Mouse (Mus musculus) heart, embryonic 14.5 days (tissue): ENCODE data around the gene Ulk4. TPM values are rescaled to one million over a fixed set of nuclear protein-coding genes. Genes with fewer than 3 reads are reported as not detected.

Experiments
- ATAC-seq: fragments of 200-750 bp; cut with Nextera tagmentation; 2 replicates; pipeline ENCODE4 v1.8.0; 2017; ENCODE audit warnings: low read depth, moderate TSS enrichment; ENCODE audit not compliant: insufficient number of reproducible peaks, insufficient read depth, low FRiP score
- H3K27ac ChIP-seq, 2 experiments: fragments of 200-500 bp in 1 of 2; fragments of 300-500 bp in 1 of 2; sonication (generic) in 1 of 2; replicated peaks in 1 of 2; 2 replicates each; pipeline ENCODE4 v1.5.1; 2012 to 2014; ENCODE audit warnings: low read depth in 2 of 2, low read length in 2 of 2, control low read depth in 1 of 2, mild to moderate bottlenecking in 1 of 2, mixed read lengths in 1 of 2; ENCODE audit not compliant: control insufficient read depth in 1 of 2, insufficient read depth in 1 of 2
- H3K27me3 ChIP-seq: fragments of 300-500 bp; sonication (generic); 2 replicates; pipeline ENCODE4 v1.6.1; 2014; ENCODE audit warnings: mild to moderate bottlenecking, low read length, control low read depth; ENCODE audit not compliant: control insufficient read depth, insufficient read depth
- H3K36me3 ChIP-seq: fragments of 300-500 bp; sonication (generic); 2 replicates; pipeline ENCODE4 v1.6.1; 2014; ENCODE audit warnings: mild to moderate bottlenecking, control low read depth, low read length, mixed read lengths; ENCODE audit not compliant: control insufficient read depth, insufficient read depth
- H3K4me1 ChIP-seq, 2 experiments: fragments of 200-500 bp in 1 of 2; fragments of 300-500 bp in 1 of 2; sonication (generic) in 1 of 2; 2 replicates each; pipeline ENCODE4 v1.6.1; 2012 to 2014; ENCODE audit warnings: low read length in 2 of 2, control low read depth in 1 of 2, mixed read lengths in 1 of 2; ENCODE audit not compliant: control insufficient read depth in 2 of 2, insufficient read depth in 2 of 2
- H3K4me2 ChIP-seq: fragments of 300-500 bp; sonication (generic); 2 replicates; pipeline ENCODE4 v1.6.1; 2014; ENCODE audit warnings: mild to moderate bottlenecking, low read length
- H3K4me3 ChIP-seq, 2 experiments: fragments of 200-500 bp in 1 of 2; fragments of 300-500 bp in 1 of 2; sonication (generic) in 1 of 2; 2 replicates each; pipeline ENCODE4 v1.5.1; 2012 to 2014; ENCODE audit warnings: low read length in 2 of 2, mild to moderate bottlenecking in 2 of 2, control low read depth in 1 of 2, low read depth in 1 of 2, moderate library complexity in 1 of 2; ENCODE audit not compliant: control insufficient read depth in 1 of 2, insufficient read depth in 1 of 2
- H3K9ac ChIP-seq: fragments of 300-500 bp; sonication (generic); 2 replicates; pipeline ENCODE4 v1.6.1; 2014; ENCODE audit warnings: mild to moderate bottlenecking, low read length
- H3K9me3 ChIP-seq: fragments of 300-500 bp; sonication (generic); 2 replicates; pipeline ENCODE4 v1.6.1; 2016; ENCODE audit warnings: low read length, control low read depth; ENCODE audit not compliant: control insufficient read depth
- WGBS: fragments of 180-500 bp; shearing (Covaris S2); extraction: QIAGEN DNeasy Blood & Tissue Kit; methylation state at CpG from one replicate; pipeline ENCODE4 v1.1.7; 2014; 5-methylcytosine and 5-hydroxymethylcytosine counted together
- polyA plus RNA-seq: library from polyadenylated mRNA; unstranded; fragments of >200 nt; fragmentation: Nextera tagmentation; extraction: Ambion mirVana; gene quantifications from 2 replicates; pipeline ENCODE4 v1.2.1, GENCODE M21; 2014

Ulk4 gene
- polyA plus RNA-seq, 1 experiment from 2014 or later: 95.4 TPM

DNA sequence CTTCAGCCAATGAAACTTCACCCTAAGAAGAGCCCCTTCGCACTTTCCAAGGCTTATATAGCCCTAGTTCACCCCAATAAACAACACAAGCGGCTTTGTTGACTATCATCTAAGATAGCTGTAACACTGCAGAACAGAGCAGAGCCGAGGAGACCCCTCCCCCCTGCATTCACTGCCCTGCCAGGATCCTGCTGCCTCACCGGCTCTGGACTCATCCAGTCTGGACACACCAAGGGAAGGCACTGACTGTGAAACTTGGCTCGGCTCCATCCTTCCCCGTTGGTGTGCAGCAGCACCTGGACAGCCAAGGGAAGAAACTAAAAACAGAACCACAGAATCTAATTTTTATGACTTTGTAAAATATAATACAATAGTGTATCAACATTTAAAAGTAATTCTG, 91.2 kb downstream of the Ulk4 start:
- H3K4me1 ChIP-seq: 0 out of 4 replicates have a peak, but pooled peaks cover 0 to 2% of the 10 kb centered on the region in 2 experiments
- H3K27me3 ChIP-seq: no peaks in the 10 kb centered on the region
- H3K36me3 ChIP-seq: no peaks in the 10 kb centered on the region
- H3K4me2 ChIP-seq: no peak overlapping the region
- no peak for ATAC-seq
- H3K4me3 ChIP-seq: no peak overlapping the region
- WGBS: 31% methylated on average over 6 of the region's 6 CpGs
- H3K9me3 ChIP-seq: no peaks in the 10 kb centered on the region
- H3K9ac ChIP-seq: no peak overlapping the region
- H3K27ac ChIP-seq: no peak overlapping the region

DNA sequence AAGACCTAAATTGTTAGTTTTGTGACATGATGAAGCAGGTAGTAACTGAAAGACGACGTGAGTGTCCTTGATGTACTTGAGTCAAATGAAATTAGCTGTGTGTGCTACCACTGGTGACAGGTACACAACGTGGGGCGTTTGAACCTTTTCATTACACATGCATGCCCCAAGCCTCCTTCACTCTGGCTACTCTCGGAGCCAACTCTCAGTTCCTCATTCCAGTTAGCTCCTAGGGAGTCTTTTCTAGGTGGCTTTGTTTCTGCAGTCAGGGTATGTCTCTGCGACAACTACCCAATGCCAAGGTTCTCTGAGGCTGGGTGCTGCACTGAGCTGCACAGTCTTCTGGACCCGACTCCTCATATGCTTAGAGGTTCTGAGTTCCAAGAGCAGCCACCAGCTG, 100.6 kb downstream of the Ulk4 start:
- 84% methylated on average over 7 of the region's 7 CpGs for WGBS
- Histone ChIP-seq H3K36me3 (no peaks in the 10 kb centered on the region), H3K9me3 (peaks cover 8% of the 10 kb centered on the region; the same call in 1 of the 2 replicates), H3K4me3 (no peak overlapping the region), H3K27me3 (no peaks in the 10 kb centered on the region), H3K4me1 (no peaks in the 10 kb centered on the region), H3K9ac (no peak overlapping the region), H3K27ac (no peak overlapping the region), H3K4me2 (no peak overlapping the region)
- no peak for ATAC-seq

DNA sequence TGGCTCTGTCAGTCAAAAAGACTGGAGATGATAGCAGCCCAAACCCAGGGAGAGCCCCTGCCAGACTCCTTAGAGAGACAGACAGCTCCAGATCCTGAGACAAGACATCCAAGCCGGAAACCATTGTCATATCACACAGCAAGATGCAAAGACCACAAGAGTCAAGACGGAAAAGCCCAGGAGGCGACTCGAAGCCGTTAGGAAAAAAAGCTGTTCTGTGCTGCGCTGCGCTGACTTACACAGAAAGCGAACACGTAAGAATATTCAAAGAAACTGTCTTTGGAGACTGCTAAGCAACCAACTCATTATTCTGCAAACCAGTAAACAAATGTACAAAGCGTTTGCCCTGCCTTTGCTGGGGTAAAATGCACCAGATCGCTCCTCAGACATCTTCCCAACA, 101.8 kb downstream of the Ulk4 start:
- H3K27ac ChIP-seq: no peak overlapping the region
- no peak overlapping the region for H3K4me2 ChIP-seq
- H3K27me3 ChIP-seq: no peaks in the 10 kb centered on the region
- H3K4me3 ChIP-seq: no peak overlapping the region
- H3K36me3 ChIP-seq: no peaks in the 10 kb centered on the region
- peaks cover 10% of the 10 kb centered on the region; the same call in 1 of the 2 replicates for H3K9me3 ChIP-seq
- 84% methylated on average over 11 of the region's 11 CpGs for WGBS
- no peaks in the 10 kb centered on the region for H3K4me1 ChIP-seq
- H3K9ac ChIP-seq: no peak overlapping the region
- ATAC-seq: no peak

DNA sequence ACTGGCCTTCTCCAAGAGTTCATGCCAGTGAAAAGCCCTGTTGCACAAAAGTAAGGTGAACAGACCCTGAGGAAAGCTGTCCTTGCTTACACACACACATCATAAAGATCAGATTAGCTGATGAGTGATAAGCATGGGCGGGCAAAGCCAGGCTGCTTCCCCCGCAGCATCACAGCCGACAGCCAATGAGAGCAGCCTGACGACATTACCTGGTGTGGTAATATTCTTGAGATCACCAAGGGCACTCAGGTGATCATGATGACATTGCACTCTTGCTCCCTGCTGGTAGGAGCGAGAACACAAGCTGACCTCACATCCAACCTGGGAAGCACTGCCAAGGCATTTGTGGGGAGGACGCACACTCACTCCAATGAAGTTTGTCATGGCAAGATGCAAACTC, 104.9 kb downstream of the Ulk4 start:
- Histone ChIP-seq H3K4me2 (no peak overlapping the region), H3K9me3 (peaks cover 3% of the 10 kb centered on the region; the same call in 1 of the 2 replicates), H3K4me1 (no peaks in the 10 kb centered on the region), H3K4me3 (no peak overlapping the region), H3K27me3 (no peaks in the 10 kb centered on the region), H3K36me3 (no peaks in the 10 kb centered on the region), H3K9ac (no peak overlapping the region), H3K27ac (no peak overlapping the region)
- WGBS: 84% methylated on average over 6 of the region's 6 CpGs
- no peak for ATAC-seq

DNA sequence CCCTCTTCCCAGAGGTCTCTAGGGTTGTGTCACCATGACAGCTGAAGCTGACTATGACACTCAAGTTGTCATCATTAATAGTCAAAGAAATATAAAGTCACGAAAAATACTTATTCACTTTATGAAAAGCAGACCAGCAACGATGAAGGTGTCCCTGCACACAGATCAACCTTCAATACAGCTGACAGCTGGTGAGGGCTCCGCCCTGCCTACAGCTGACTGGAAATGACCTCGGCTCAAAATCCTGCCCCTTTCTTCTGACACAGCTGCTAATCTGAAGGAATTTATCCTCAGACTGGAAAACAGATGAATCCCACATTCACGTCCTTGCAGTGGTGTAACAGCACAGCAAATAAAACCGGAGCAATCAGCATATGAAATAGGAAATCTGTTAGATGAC, 105.4 kb downstream of the Ulk4 start:
- 77% methylated on average over 6 of the region's 6 CpGs for WGBS
- Histone ChIP-seq H3K27ac (no peak overlapping the region), H3K4me1 (no peaks in the 10 kb centered on the region), H3K9me3 (peaks cover 3% of the 10 kb centered on the region; the same call in 1 of the 2 replicates), H3K4me3 (no peak overlapping the region), H3K36me3 (no peaks in the 10 kb centered on the region), H3K27me3 (no peaks in the 10 kb centered on the region), H3K4me2 (no peak overlapping the region), H3K9ac (no peak overlapping the region)
- no peak for ATAC-seq

DNA sequence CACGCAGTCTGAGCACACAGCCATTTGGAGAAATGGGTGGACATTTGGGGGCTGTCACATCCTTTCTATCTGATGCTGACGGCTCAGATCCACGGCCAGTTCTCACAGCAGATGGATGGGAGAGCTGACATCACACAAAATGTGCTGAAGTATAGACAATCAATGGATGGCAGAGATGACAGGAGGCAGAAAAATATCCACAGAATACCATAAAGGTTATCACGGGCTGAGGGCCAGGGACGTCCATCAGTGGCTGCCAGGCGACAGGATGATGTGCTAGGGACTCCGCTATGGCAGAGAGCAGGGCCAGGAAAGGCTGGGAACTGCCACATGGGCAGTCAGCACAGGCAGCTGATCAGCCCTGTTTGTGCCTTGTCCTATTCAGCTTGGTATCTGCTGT, 112.4 kb downstream of the Ulk4 start:
- ATAC-seq: no peak
- no peaks in the 10 kb centered on the region for H3K27me3 ChIP-seq
- H3K9ac ChIP-seq: no peak overlapping the region
- H3K36me3 ChIP-seq: no peaks in the 10 kb centered on the region
- no peak overlapping the region for H3K4me3 ChIP-seq
- H3K27ac ChIP-seq: no peak overlapping the region
- H3K9me3 ChIP-seq: no peaks in the 10 kb centered on the region
- 74% methylated on average over 7 of the region's 7 CpGs for WGBS
- H3K4me1 ChIP-seq: peaks cover 0 to 2% of the 10 kb centered on the region in 2 experiments; a peak in 1 of 4 replicates
- H3K4me2 ChIP-seq: no peak overlapping the region

DNA sequence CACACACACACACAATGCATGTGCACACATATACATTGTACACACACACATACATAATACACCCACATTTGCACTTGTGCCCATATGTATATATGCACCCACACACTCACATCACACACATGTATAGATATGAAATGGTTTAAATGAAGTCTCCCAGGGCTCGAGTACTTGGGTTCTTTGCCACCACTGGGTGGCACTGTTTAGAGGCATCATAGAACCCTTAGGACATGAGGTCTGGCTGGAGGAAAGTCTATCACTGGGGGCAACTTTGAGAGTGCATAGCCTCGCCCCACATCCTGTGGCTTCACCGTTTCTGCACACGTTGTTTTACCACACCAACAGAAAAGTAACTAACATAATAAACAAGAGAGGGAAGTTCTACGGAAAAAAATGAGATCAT, 114.2 kb downstream of the Ulk4 start:
- Histone ChIP-seq H3K36me3 (no peaks in the 10 kb centered on the region), H3K4me1 (peaks cover 0 to 2% of the 10 kb centered on the region in 2 experiments; a peak in 1 of 4 replicates), H3K9ac (no peak overlapping the region), H3K27me3 (no peaks in the 10 kb centered on the region), H3K4me3 (no peak overlapping the region), H3K4me2 (no peak overlapping the region), H3K9me3 (no peaks in the 10 kb centered on the region), H3K27ac (no peak overlapping the region)
- 39% methylated on average over 5 of the region's 5 CpGs for WGBS
- ATAC-seq: no peak

DNA sequence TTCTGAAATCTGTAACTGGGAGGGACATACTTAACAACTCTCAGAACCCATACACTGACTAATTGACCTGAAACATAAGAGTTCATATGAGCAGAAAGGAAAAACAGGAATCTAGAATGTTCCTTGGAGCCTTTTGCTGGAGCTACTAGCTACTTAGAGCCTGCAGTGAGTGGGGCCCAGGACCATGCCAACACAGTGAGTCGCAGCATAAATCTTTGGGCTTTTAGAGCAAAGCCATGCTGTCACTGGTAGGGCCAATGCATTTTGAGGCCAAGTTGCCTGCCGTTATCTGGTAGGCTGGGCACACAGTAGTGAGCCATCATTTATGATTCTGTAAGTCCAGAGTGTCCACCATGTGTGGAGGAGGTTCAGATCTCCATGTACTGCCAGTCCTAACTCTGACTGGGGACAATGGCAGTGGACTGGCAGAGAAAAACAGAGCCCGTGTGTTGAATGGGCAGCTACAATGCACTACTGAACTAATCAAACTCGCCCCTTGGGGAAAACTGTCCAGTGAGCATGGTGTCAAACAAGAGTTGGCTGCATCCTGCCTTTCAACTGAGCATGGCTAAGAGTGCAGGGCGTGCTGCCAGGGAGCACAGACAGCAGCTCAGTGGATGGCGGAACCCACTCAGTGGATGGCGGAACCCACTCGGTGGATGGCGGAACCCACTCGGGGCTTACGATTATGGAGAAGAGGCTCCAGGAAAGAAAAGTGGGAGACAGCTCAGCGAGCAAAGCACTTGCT, 115.0 kb downstream of the Ulk4 start:
- Histone ChIP-seq H3K4me1 (peaks cover 0 to 2% of the 10 kb centered on the region in 2 experiments; a peak in 1 of 4 replicates), H3K9ac (no peak overlapping the region), H3K27me3 (no peaks in the 10 kb centered on the region), H3K4me3 (no peak overlapping the region), H3K9me3 (no peaks in the 10 kb centered on the region), H3K4me2 (no peak overlapping the region), H3K27ac (no peak overlapping the region), H3K36me3 (no peaks in the 10 kb centered on the region)
- WGBS: 81% methylated on average over 12 of the region's 12 CpGs
- ATAC-seq: no peak
